Mouse (Mus musculus) right cerebral cortex, postnatal 25 days (tissue): Measurements from ENCODE around the gene Cpvl.

ENCODE experiments used
- DNase-seq: peaks from one replicate; pipeline ENCODE4 v3.0.0; 2022

Cpvl gene

GRCm38 (mm10) chr6:53971729-53972128 is 6.7 kb downstream of the Cpvl start:
- no peak for DNase-seq

GRCm38 (mm10) chr6:53969081-53969480 is 9.4 kb downstream of the Cpvl start:
- DNase-seq: no peak

GRCm38 (mm10) chr6:53968550-53968949 is 9.9 kb downstream of the Cpvl start:
- no peak for DNase-seq

- no peak for DNase-seq
Measured at GRCm38 (mm10) chr6:53966595-53966994, 11.9 kb downstream of the Cpvl start.

- DNase-seq: no peak
Measured at GRCm38 (mm10) chr6:53965900-53966299, 12.6 kb downstream of the Cpvl start.

- no peak for DNase-seq
Measured at GRCm38 (mm10) chr6:53963906-53964496, 14.5 kb downstream of the Cpvl start.

- no peak for DNase-seq
Measured at GRCm38 (mm10) chr6:53962006-53962405, 16.5 kb downstream of the Cpvl start.

GRCm38 (mm10) chr6:53959826-53960225 is 18.6 kb downstream of the Cpvl start:
- DNase-seq: no peak

- peak; percentile 69 for DNase-seq
Measured at GRCm38 (mm10) chr6:53958321-53958720, 20.1 kb downstream of the Cpvl start.

- DNase-seq: no peak
Measured at GRCm38 (mm10) chr6:53956513-53956912, 22.0 kb downstream of the Cpvl start.

- DNase-seq: no peak
Measured at GRCm38 (mm10) chr6:53955846-53956245, 22.6 kb downstream of the Cpvl start.

GRCm38 (mm10) chr6:53955271-53955670 is 23.2 kb downstream of the Cpvl start:
- DNase-seq: no peak

- peak; percentile 31 for DNase-seq
Measured at GRCm38 (mm10) chr6:53954106-53954505, 24.4 kb downstream of the Cpvl start.

- no peak for DNase-seq
Measured at GRCm38 (mm10) chr6:53953348-53953747, 25.1 kb downstream of the Cpvl start.

- DNase-seq: no peak
Measured at GRCm38 (mm10) chr6:53951421-53951820, 27.1 kb downstream of the Cpvl start.

- DNase-seq: no peak
Measured at GRCm38 (mm10) chr6:53950876-53951275, 27.6 kb downstream of the Cpvl start.

GRCm38 (mm10) chr6:53948388-53949035 is 30.0 kb downstream of the Cpvl start:
- no peak for DNase-seq

- no peak for DNase-seq
Measured at GRCm38 (mm10) chr6:53944887-53945286, 33.6 kb downstream of the Cpvl start.

- no peak for DNase-seq
Measured at GRCm38 (mm10) chr6:53944417-53944816, 34.1 kb downstream of the Cpvl start.

- DNase-seq: no peak
Measured at GRCm38 (mm10) chr6:53942190-53942831, 36.2 kb downstream of the Cpvl start.

GRCm38 (mm10) chr6:53939752-53940151 is 38.7 kb downstream of the Cpvl start:
- no peak for DNase-seq

GRCm38 (mm10) chr6:53938942-53939341 is 39.5 kb downstream of the Cpvl start:
- DNase-seq: no peak

- DNase-seq: no peak
Measured at GRCm38 (mm10) chr6:53937143-53938134, 41.0 kb downstream of the Cpvl start.
